Comparison of ENCODE assay signal across 27 mouse cellular contexts in genomic region chr16:59545360-59545759, GRCm38 (mm10).
"Had no signal": no experiment of that assay in that cellular context is flagged by ENCODE, and none has a peak within 500 bp of the region (broad histone marks: within the 10 kb centered on the region; RNA-seq: fewer than 3 reads in every experiment).

No protein-coding gene starts in this region.

- H3K27ac ChIP-seq: gastrocnemius, adult 2 months; heart, embryonic 10.5 days; heart, embryonic 13.5 days; heart, embryonic 15.5 days; hindbrain, embryonic 13.5 days; hindbrain, embryonic 15.5 days; hindbrain, postnatal 0 days; kidney, embryonic 15.5 days; kidney, postnatal 0 days; layer of hippocampus, adult 2 months; left cerebral cortex, adult 2 months; limb, embryonic 10.5 days; limb, embryonic 12.5 days; liver, embryonic 13.5 days had no signal

- H3K4me3 ChIP-seq: gastrocnemius, adult 2 months; heart, embryonic 10.5 days; heart, embryonic 13.5 days; heart, embryonic 15.5 days; hindbrain, embryonic 13.5 days; hindbrain, embryonic 15.5 days; kidney, embryonic 15.5 days; layer of hippocampus, adult 2 months; left cerebral cortex, adult 2 months; limb, embryonic 10.5 days; limb, embryonic 12.5 days; liver, embryonic 13.5 days had no signal

- H3K4me1 ChIP-seq: liver, embryonic 13.5 days had no signal

- H3K27me3 ChIP-seq: heart, embryonic 13.5 days; heart, embryonic 15.5 days; hindbrain, embryonic 13.5 days; hindbrain, embryonic 15.5 days; kidney, embryonic 15.5 days; limb, embryonic 12.5 days; liver, embryonic 13.5 days had no signal

- ATAC-seq: hindbrain, postnatal 0 days; intestine, embryonic 16.5 days had no signal

- H3K36me3 ChIP-seq: hindbrain, embryonic 13.5 days; hindbrain, embryonic 15.5 days; kidney, embryonic 15.5 days; limb, embryonic 12.5 days; liver, embryonic 13.5 days had no signal

- H3K4me2 ChIP-seq: heart, embryonic 13.5 days; heart, embryonic 15.5 days; hindbrain, embryonic 13.5 days; hindbrain, embryonic 15.5 days; kidney, embryonic 15.5 days; limb, embryonic 12.5 days; liver, embryonic 11.5 days; liver, embryonic 13.5 days had no signal

- DNase-seq: gastrocnemius, adult 2 months; gastrocnemius, postnatal 10 days; gastrocnemius, postnatal 25 days; heart, adult 18-20 months; heart, postnatal 14 days; heart, postnatal 36 days; kidney, adult 11 months; kidney, adult 2 months; kidney, adult 9 months; kidney, postnatal 14 days; kidney, postnatal 36 days; liver; liver, embryonic 13.5 days had no signal

- H3K9me3 ChIP-seq: heart, embryonic 10.5 days; heart, embryonic 13.5 days; heart, embryonic 15.5 days; hindbrain, embryonic 13.5 days; hindbrain, embryonic 15.5 days; kidney, embryonic 15.5 days; limb, embryonic 10.5 days; limb, embryonic 12.5 days; liver, embryonic 13.5 days had no signal

- H3K9ac ChIP-seq: heart, embryonic 13.5 days; heart, embryonic 15.5 days; hindbrain, embryonic 13.5 days; hindbrain, embryonic 15.5 days; kidney, embryonic 15.5 days; limb, embryonic 12.5 days; liver, embryonic 13.5 days had no signal
